Mouse (Mus musculus) liver, embryonic 14.5 days (tissue): ENCODE results near the gene H2afv. TPM values are rescaled to one million over a fixed set of nuclear protein-coding genes. Genes with fewer than 3 reads are reported as not detected.

Source experiments
- ATAC-seq: fragments of 200-750 bp; cut with Nextera tagmentation; 2 replicates; pipeline ENCODE4 v1.8.0; 2017; ENCODE audit warnings: moderate number of reproducible peaks, mild to moderate bottlenecking, moderate library complexity; ENCODE audit not compliant: insufficient read depth
- DNase-seq, 3 experiments: peaks; one replicate each; pipeline ENCODE4 v3.0.0-alpha.2; 2012 to 2013; ENCODE audit warnings: low read depth in 3 of 3, low spot score in 3 of 3
- H3K27ac ChIP-seq: fragments of 300-500 bp; sonication (generic); 2 replicates; pipeline ENCODE4 v1.5.1; 2014; ENCODE audit warnings: moderate library complexity, mild to moderate bottlenecking, control low read depth, inconsistent platforms
- H3K27me3 ChIP-seq: fragments of 300-500 bp; sonication (generic); 2 replicates; pipeline ENCODE4 v1.6.1; 2014; ENCODE audit warnings: mild to moderate bottlenecking, low read length, moderate library complexity; ENCODE audit not compliant: control insufficient read depth, insufficient read depth
- H3K36me3 ChIP-seq: fragments of 300-500 bp; sonication (generic); replicated peaks from 2 replicates; pipeline ENCODE4 v1.6.1; 2014; ENCODE audit warnings: low read depth; ENCODE audit not compliant: control insufficient read depth, insufficient read depth
- H3K4me1 ChIP-seq, 2 experiments: fragments of 200-500 bp in 1 of 2; fragments of 300-500 bp in 1 of 2; sonication (generic) in 1 of 2; replicated peaks; 2 replicates each; pipeline ENCODE4 v1.6.1; 2012 to 2014; ENCODE audit warnings: antibody characterized with exemption in 1 of 2, inconsistent platforms in 1 of 2, low read length in 1 of 2; ENCODE audit not compliant: control insufficient read depth in 2 of 2, insufficient read depth in 2 of 2
- H3K4me2 ChIP-seq: fragments of 300-500 bp; sonication (generic); 2 replicates; pipeline ENCODE4 v1.6.1; 2014; ENCODE audit warnings: low read depth, mild to moderate bottlenecking, control low read depth, moderate library complexity
- H3K4me3 ChIP-seq, 2 experiments: fragments of 200-500 bp in 1 of 2; fragments of 300-500 bp in 1 of 2; sonication (generic) in 1 of 2; 2 replicates each; pipeline ENCODE4 v1.5.1; 2012 to 2014; ENCODE audit warnings: low read depth in 2 of 2, low read length in 2 of 2, mild to moderate bottlenecking in 2 of 2, control low read depth in 1 of 2, inconsistent platforms in 1 of 2, moderate library complexity in 1 of 2; ENCODE audit not compliant: insufficient read depth in 1 of 2
- H3K9ac ChIP-seq: fragments of 300-500 bp; sonication (generic); replicated peaks from 2 replicates; pipeline ENCODE4 v1.6.1; 2014; ENCODE audit warnings: mild to moderate bottlenecking, control low read depth, moderate library complexity
- H3K9me3 ChIP-seq: fragments of 300-500 bp; sonication (generic); 2 replicates; pipeline ENCODE4 v1.6.1; 2016; ENCODE audit warnings: low read length, mixed read lengths; ENCODE audit not compliant: control insufficient read depth
- CTCF ChIP-seq: IDR thresholded peaks from 2 replicates; pipeline ENCODE4 v1.5.1; 2016; ENCODE audit warnings: antibody characterized with exemption, low read depth, control low read depth
- EP300 ChIP-seq: IDR thresholded peaks from 2 replicates; pipeline ENCODE4 v1.6.1; 2016; ENCODE audit warnings: antibody characterized with exemption, low read depth
- WGBS: fragments of 180-500 bp; shearing (Covaris S2); extraction: QIAGEN DNeasy Blood & Tissue Kit; methylation state at CpG from one replicate; pipeline ENCODE4 v1.1.7; 2014; ENCODE audit not compliant: insufficient replicate concordance; 5-methylcytosine and 5-hydroxymethylcytosine counted together
- polyA plus RNA-seq, 2 experiments: library from polyadenylated mRNA; depleted of rRNA in 1 of 2; stranded (reverse) in 1 of 2; unstranded in 1 of 2; fragments of >200 nt; fragmentation: Nextera tagmentation in 1 of 2; extraction: Ambion mirVana in 1 of 2; gene quantifications; 2 replicates each; pipeline versions ENCODE4 v1.2.1 to v1.2.3; 2012 to 2014

H2afv gene
- polyA plus RNA-seq, 2 experiments = 44.2 to 117 TPM

GRCm38 (mm10) chr11:6406251-6407161 is 37.7 kb downstream of the H2afv start:
- ATAC-seq (no peak), DNase-seq (no peak)
- TF ChIP-seq CTCF (no peak), EP300 (no peak)
- Histone ChIP-seq H3K36me3 (peaks cover 17% of the 10 kb centered on the region), H3K4me2 (no peak overlapping the region), H3K4me3 (no peak overlapping the region), H3K4me1 (no peaks in the 10 kb centered on the region), H3K27ac (no peak overlapping the region), H3K9ac (no peak overlapping the region), H3K9me3 (no peaks in the 10 kb centered on the region), H3K27me3 (no peaks in the 10 kb centered on the region)
- WGBS = 50% methylated on average over 14 of the region's 14 CpGs

DNA sequence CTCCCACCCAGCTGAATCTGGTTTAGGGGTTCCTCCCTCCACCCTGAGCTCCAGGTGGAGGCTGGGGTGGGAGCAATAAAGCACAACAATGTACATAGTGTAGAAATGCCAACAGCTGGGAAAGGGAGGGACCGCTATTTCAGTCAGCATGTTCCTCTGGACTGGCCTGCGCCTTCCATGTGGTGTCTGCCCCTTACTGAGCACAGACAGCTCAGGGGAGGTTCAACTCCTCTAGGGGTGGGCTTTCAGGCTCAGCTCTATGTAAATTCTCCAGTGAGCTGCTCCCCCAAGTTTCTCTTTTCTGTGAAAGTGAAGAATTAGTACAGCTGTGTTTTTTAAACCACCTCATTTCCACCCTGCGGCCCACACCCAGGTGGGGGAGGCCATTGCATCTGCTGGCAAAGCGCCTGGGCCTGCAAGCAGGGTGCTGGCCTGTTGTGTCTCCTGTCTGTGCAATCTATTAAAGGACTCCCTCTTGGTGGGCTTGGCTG is 38.6 kb downstream of the H2afv start:
- DNase-seq (no peak), ATAC-seq (no peak)
- WGBS = 79% methylated on average over 4 of the region's 4 CpGs
- H3K9me3 ChIP-seq = no peaks in the 10 kb centered on the region
- H3K9ac ChIP-seq = no peak overlapping the region
- no peak for TF ChIP-seq CTCF
- no peak overlapping the region for H3K4me3 ChIP-seq
- no peaks in the 10 kb centered on the region for H3K27me3 ChIP-seq
- H3K36me3 ChIP-seq = peaks cover 20% of the 10 kb centered on the region
- H3K4me2 ChIP-seq = no peak overlapping the region
- no peak overlapping the region for H3K27ac ChIP-seq
- no peaks in the 10 kb centered on the region for H3K4me1 ChIP-seq

GRCm38 (mm10) chr11:6404699-6405566 is 39.3 kb downstream of the H2afv start:
- no peak overlapping the region for H3K4me2 ChIP-seq
- TF ChIP-seq CTCF = no peak
- no peak for TF ChIP-seq EP300
- H3K9me3 ChIP-seq = no peaks in the 10 kb centered on the region
- H3K36me3 ChIP-seq = peaks cover 23% of the 10 kb centered on the region
- no peak overlapping the region for H3K9ac ChIP-seq
- no peaks in the 10 kb centered on the region for H3K27me3 ChIP-seq
- no peak for DNase-seq
- WGBS = 78% methylated on average over 9 of the region's 9 CpGs
- no peak overlapping the region for H3K4me3 ChIP-seq
- H3K4me1 ChIP-seq = no peaks in the 10 kb centered on the region
- ATAC-seq = no peak
- no peak overlapping the region for H3K27ac ChIP-seq

GRCm38 (mm10) chr11:6403830-6404405 is 40.3 kb downstream of the H2afv start:
- WGBS = 82% methylated on average over 5 of the region's 5 CpGs
- ATAC-seq (no peak), DNase-seq (no peak)
- H3K4me2 ChIP-seq = no peak overlapping the region
- H3K4me3 ChIP-seq = no peak overlapping the region
- peaks cover 28% of the 10 kb centered on the region for H3K36me3 ChIP-seq
- TF ChIP-seq EP300 = no peak
- TF ChIP-seq CTCF = no peak
- H3K27ac ChIP-seq = no peak overlapping the region
- no peak overlapping the region for H3K9ac ChIP-seq
- no peaks in the 10 kb centered on the region for H3K4me1 ChIP-seq
- no peaks in the 10 kb centered on the region for H3K9me3 ChIP-seq
- no peaks in the 10 kb centered on the region for H3K27me3 ChIP-seq
